Mouse (Mus musculus) CH12.LX (cell line): ENCODE measurements around the gene Tpst2. TPM values are rescaled to one million over a fixed set of nuclear protein-coding genes. Genes with fewer than 3 reads are reported as not detected.

Experiments used
- DNase-seq: peaks from one replicate; pipeline ENCODE4 v3.0.0-alpha.2; 2013; ENCODE audit errors: extremely low read depth
- H3K27ac ChIP-seq: 2 replicates; pipeline ENCODE4 v1.5.1; 2012; ENCODE audit warnings: low read depth, mild to moderate bottlenecking, control low read depth, moderate library complexity; ENCODE audit not compliant: insufficient read depth
- H3K27me3 ChIP-seq: replicated peaks from 2 replicates; pipeline ENCODE3; 2012; ENCODE audit warnings: inconsistent platforms
- H3K36me3 ChIP-seq, 2 experiments: replicated peaks in 1 of 2; 2 replicates each; pipeline versions ENCODE3 to v1.6.1; 2012; ENCODE audit warnings: inconsistent platforms in 1 of 2, low read length in 1 of 2, mild to moderate bottlenecking in 1 of 2, mixed read lengths in 1 of 2, moderate library complexity in 1 of 2; ENCODE audit not compliant: control insufficient read depth in 1 of 2, insufficient read depth in 1 of 2
- H3K4me1 ChIP-seq, 2 experiments: 2 replicates each; pipeline ENCODE4 v1.6.1; 2012; ENCODE audit warnings: inconsistent platforms in 1 of 2, moderate library complexity in 1 of 2; ENCODE audit not compliant: insufficient read depth in 2 of 2, control insufficient read depth in 1 of 2
- H3K4me2 ChIP-seq: 2 replicates; pipeline ENCODE4 v1.6.1; 2012; ENCODE audit warnings: low read depth, mild to moderate bottlenecking, control low read depth; ENCODE audit not compliant: poor library complexity, insufficient read depth, severe bottlenecking
- H3K4me3 ChIP-seq, 3 experiments: fragments of 150-350 bp in 1 of 3; sonication (generic) in 1 of 3; replicated peaks in 1 of 3; 2 replicates each; pipeline versions ENCODE3 to v1.5.1; 2011 to 2012; ENCODE audit warnings: low read depth in 2 of 3, low read length in 2 of 3, mild to moderate bottlenecking in 2 of 3, moderate library complexity in 2 of 3, control low read depth in 1 of 3, improper control_type of control experiment in 1 of 3, inconsistent platforms in 1 of 3, mixed read lengths in 1 of 3; ENCODE audit not compliant: poor library complexity in 1 of 3
- H3K79me2 ChIP-seq: replicated peaks from 2 replicates; pipeline ENCODE4 v1.6.1; 2012; ENCODE audit warnings: mild to moderate bottlenecking, moderate library complexity; ENCODE audit not compliant: control insufficient read depth, poor library complexity, insufficient read depth, severe bottlenecking; ENCODE audit errors: extremely low read depth
- H3K9ac ChIP-seq: 2 replicates; pipeline ENCODE4 v1.6.1; 2012; ENCODE audit warnings: low read depth, mild to moderate bottlenecking, control low read depth, moderate library complexity; ENCODE audit not compliant: insufficient read depth
- H3K9me3 ChIP-seq: replicated peaks from 2 replicates; pipeline ENCODE3; 2012; ENCODE audit warnings: low read length, inconsistent platforms, mixed read lengths
- ELF1 ChIP-seq: IDR thresholded peaks from 2 replicates; pipeline ENCODE4 v1.6.1; 2014; ENCODE audit warnings: low read depth, mild to moderate bottlenecking, inconsistent platforms, low read length, improper control_type of control experiment
- ETS1 ChIP-seq: conservative IDR thresholded peaks from 2 replicates; pipeline ENCODE4 v1.6.1; 2012; ENCODE audit warnings: low read depth, mild to moderate bottlenecking, inconsistent platforms, low read length, improper control_type of control experiment, moderate library complexity
- HCFC1 ChIP-seq: IDR thresholded peaks from 2 replicates; pipeline ENCODE4 v1.6.1; 2012; ENCODE audit warnings: low read depth, mild to moderate bottlenecking, inconsistent platforms, low read length, improper control_type of control experiment
- JUND ChIP-seq: conservative IDR thresholded peaks from 2 replicates; pipeline ENCODE4 v1.6.1; 2011; ENCODE audit warnings: low read depth, low read length, improper control_type of control experiment
- KAT2A ChIP-seq: IDR thresholded peaks from 2 replicates; pipeline ENCODE4 v1.6.1; 2012; ENCODE audit warnings: low read length, improper control_type of control experiment, inconsistent platforms; ENCODE audit not compliant: insufficient replicate concordance
- MAX ChIP-seq: IDR thresholded peaks from 2 replicates; pipeline ENCODE4 v1.6.1; 2011; ENCODE audit warnings: low read length, improper control_type of control experiment
- MXI1 ChIP-seq: IDR thresholded peaks from 2 replicates; pipeline ENCODE4 v1.6.1; 2011; ENCODE audit warnings: mild to moderate bottlenecking, low read depth, low read length, improper control_type of control experiment
- NELFE ChIP-seq: IDR thresholded peaks from 2 replicates; pipeline ENCODE4 v1.6.1; 2011; ENCODE audit warnings: low read depth, low read length, improper control_type of control experiment
- PAX5 ChIP-seq: IDR thresholded peaks from 2 replicates; pipeline ENCODE4 v1.6.1; 2012; ENCODE audit warnings: low read length, inconsistent platforms, mixed read lengths
- POLR2A ChIP-seq: IDR thresholded peaks from 2 replicates; pipeline ENCODE4 v1.6.1; 2011; ENCODE audit warnings: low read depth, mild to moderate bottlenecking, improper control_type of control experiment, low read length
- SIN3A ChIP-seq: IDR thresholded peaks from 2 replicates; pipeline ENCODE4 v1.6.1; 2012; ENCODE audit warnings: low read length, improper control_type of control experiment, inconsistent platforms
- SMC3 ChIP-seq: IDR thresholded peaks from 2 replicates; pipeline ENCODE4 v1.6.1; 2011; ENCODE audit warnings: low read depth, low read length, improper control_type of control experiment
- TCF12 ChIP-seq: IDR thresholded peaks from 2 replicates; pipeline ENCODE4 v1.6.1; 2014; ENCODE audit warnings: low read depth, mild to moderate bottlenecking, inconsistent platforms, low read length, improper control_type of control experiment
- USF1 ChIP-seq: IDR thresholded peaks from 2 replicates; pipeline ENCODE4 v1.6.1; 2014; ENCODE audit warnings: low read depth, mild to moderate bottlenecking, inconsistent platforms, low read length, improper control_type of control experiment
- ZKSCAN1 ChIP-seq: IDR thresholded peaks from 2 replicates; pipeline ENCODE4 v1.6.1; 2012; ENCODE audit warnings: low read depth, inconsistent platforms, low read length, improper control_type of control experiment, borderline replicate concordance
- ZMIZ1 ChIP-seq: IDR thresholded peaks from 2 replicates; pipeline ENCODE4 v1.6.1; 2012; ENCODE audit warnings: low read depth, mild to moderate bottlenecking, inconsistent platforms, low read length, improper control_type of control experiment
- dilution Hi-C: fragments of 300-500 bp; cut with MboI; formaldehyde crosslinking; loops from 2 replicates; pipeline ENCODE4 v1.14.3; 2020; ENCODE audit warnings: low sequenced_read_pairs; ENCODE audit not compliant: extremely low pct_unique_long_range_greater_than_20kb, extremely low pct_ligation_motif_present
- in situ Hi-C: fragments of 300-500 bp; cut with MboI; formaldehyde crosslinking; loops from 3 replicates; pipeline ENCODE4 v1.14.3; 2019; ENCODE audit warnings: low sequenced_read_pairs, low pct_ligation_motif_present, low pct_unique_long_range_greater_than_20kb, mixed read lengths
- polyA plus RNA-seq: library from polyadenylated mRNA; unstranded; fragments of >175 nt; gene quantifications from 2 replicates; pipeline ENCODE4 v1.2.1, GENCODE M21; 2012; ENCODE audit warnings: low read depth; ENCODE audit not compliant: insufficient read length
- total RNA-seq, 2 experiments: library from RNA; depleted of rRNA; stranded (reverse); fragments of 300-350 nt in 1 of 2; fragments of >200 nt in 1 of 2; gene quantifications; 2 replicates each; pipeline ENCODE4 v1.2.3; 2012 to 2014

The Tpst2 gene
- total and polyA plus RNA-seq, 3 experiments, result 12.6 to 20.7 (median 15.6) TPM

- Histone ChIP-seq H3K4me1 (no peaks in the 10 kb centered on the region), H3K36me3 (no peaks in the 10 kb centered on the region), H3K9me3 (peaks cover 3% of the 10 kb centered on the region), H3K27me3 (peaks cover 52% of the 10 kb centered on the region), H3K9ac (no peak overlapping the region), H3K4me3 (no peak overlapping the region), H3K4me2 (no peak overlapping the region), H3K27ac (no peak overlapping the region), H3K79me2 (no peaks in the 10 kb centered on the region)
- TF ChIP-seq ETS1, result no peak
- TF ChIP-seq HCFC1, result no peak
- TF ChIP-seq KAT2A, result no peak
- TF ChIP-seq MXI1, result no peak
- no peak for TF ChIP-seq NELFE
- TF ChIP-seq SMC3, result no peak
- TF ChIP-seq JUND, result no peak
- in situ Hi-C loops, result loop anchor here (25.0 kb wide), 1 partner anchor 801 kb away; no protein-coding TSS in a partner anchor
- dilution Hi-C loops, result no loop called here
- DNase-seq, result no peak
These were observed 40.7 kb upstream of the Tpst2 start for GRCm38 (mm10) chr5:112235806-112236205.

- Histone ChIP-seq H3K27ac (no peak overlapping the region), H3K9me3 (peaks cover 3% of the 10 kb centered on the region), H3K36me3 (no peaks in the 10 kb centered on the region), H3K4me1 (no peaks in the 10 kb centered on the region), H3K79me2 (no peaks in the 10 kb centered on the region), H3K9ac (no peak overlapping the region), H3K4me3 (no peak overlapping the region), H3K4me2 (no peak overlapping the region), H3K27me3 (peaks cover 48% of the 10 kb centered on the region)
- in situ Hi-C loops (loop anchor here (25.0 kb wide), 1 partner anchor 801 kb away; no protein-coding TSS in a partner anchor), dilution Hi-C loops (no loop called here)
- no peak for DNase-seq
- TF ChIP-seq POLR2A, result no peak
- TF ChIP-seq TCF12, result no peak
- no peak for TF ChIP-seq ELF1
- TF ChIP-seq ZMIZ1, result no peak
- no peak for TF ChIP-seq MAX
- no peak for TF ChIP-seq KAT2A
- no peak for TF ChIP-seq ETS1
- TF ChIP-seq ZKSCAN1, result no peak
- TF ChIP-seq JUND, result no peak
- no peak for TF ChIP-seq PAX5
- TF ChIP-seq SIN3A, result no peak
- TF ChIP-seq USF1, result no peak
These were observed 39.9 kb upstream of the Tpst2 start for GRCm38 (mm10) chr5:112236631-112237030.
